Mouse (Mus musculus) hindlimb bud, embryonic 11.5 days (tissue): ENCODE data around the gene Gm973.

ENCODE experiments used
- DNase-seq: peaks from one replicate; pipeline ENCODE4 v3.0.0-alpha.2; 2012; ENCODE audit warnings: low read depth, low spot score; ENCODE audit errors: extremely low spot score

The Gm973 gene

GRCm38 (mm10) chr1:59580131-59580751 lies 64.2 kb downstream of the Gm973 start:
- DNase-seq, result no peak

DNA sequence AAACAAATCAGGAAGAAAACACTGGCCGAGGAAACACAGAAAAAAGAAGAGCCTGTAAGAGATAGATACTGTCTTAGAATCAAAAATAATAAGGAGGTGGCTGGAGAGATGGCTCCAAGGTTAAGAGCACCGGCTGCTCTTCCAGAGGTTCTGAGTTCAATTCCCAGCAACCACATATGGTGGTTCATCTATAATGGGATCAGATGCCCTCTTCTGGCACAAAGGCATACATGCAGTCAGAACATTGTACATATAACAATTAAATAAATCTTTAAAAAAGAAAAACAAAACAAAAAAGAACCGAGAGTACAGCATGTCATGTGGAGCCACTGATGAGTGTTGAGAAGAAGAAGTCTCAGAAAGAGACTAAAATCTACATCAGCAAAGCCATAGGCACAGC lies 64.8 kb downstream of the Gm973 start:
- DNase-seq, result no peak

DNA sequence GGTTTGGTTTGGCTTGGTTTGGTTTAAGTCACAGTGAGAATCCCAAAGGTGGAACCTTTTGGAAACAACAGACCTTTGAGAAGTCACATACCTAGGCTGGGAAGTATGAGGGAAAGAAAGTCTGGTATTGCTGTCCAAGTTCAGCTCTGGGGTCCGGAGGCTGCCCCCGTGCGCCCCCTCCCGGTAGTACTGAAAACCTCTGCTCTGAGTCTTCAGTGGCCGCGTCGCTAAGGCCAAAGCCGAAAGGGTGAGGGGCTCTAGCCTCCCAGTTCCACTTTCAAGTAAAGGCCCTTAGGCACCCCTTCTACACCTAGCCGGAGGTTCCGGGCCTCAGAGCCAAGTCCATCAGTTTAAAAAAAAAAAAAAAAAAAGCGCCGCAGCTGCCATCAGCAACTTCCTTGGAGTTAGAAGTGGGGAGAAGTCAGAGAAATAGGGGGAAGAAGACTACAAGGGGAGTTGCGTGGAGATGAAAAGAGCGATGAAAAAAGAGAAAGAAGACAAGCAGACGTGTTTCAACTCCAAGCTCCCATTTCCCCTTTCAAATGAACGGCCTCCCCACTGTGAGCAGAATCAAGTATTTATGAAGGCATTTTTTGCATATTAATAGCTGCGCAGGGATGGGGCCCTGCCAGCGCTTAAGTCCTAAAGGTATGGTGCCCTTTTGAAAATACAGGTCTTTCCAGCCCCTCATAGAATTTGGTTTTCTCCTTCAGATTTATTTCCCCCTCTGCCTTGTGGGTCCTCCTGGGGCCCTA lies 68.8 kb downstream of the Gm973 start:
- DNase-seq, result no peak

GRCm38 (mm10) chr1:59589271-59589670 lies 73.2 kb downstream of the Gm973 start:
- no peak for DNase-seq

DNA sequence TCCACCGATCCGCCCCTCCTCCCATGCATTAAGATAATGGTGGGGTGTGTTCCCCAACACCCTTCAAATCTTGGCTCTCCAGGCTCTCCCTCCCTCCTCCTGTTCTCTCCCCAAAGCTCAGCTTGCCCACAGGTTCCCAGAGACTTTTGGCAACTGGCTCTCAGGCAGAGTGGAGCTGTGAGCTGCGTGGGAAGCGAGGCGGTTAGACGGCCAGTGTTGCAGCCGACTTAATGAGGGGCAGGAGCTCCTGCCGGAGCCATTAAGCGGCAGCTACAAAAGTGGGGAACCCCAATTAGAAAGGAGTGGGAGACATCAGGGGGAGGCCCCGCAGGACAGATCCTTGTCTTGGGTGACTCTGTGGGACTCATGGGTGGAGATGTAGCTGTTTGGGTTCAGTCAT lies 76.3 kb downstream of the Gm973 start:
- DNase-seq, result no peak

- no peak for DNase-seq
These were observed 76.8 kb downstream of the Gm973 start for GRCm38 (mm10) chr1:59592876-59593275.

DNA sequence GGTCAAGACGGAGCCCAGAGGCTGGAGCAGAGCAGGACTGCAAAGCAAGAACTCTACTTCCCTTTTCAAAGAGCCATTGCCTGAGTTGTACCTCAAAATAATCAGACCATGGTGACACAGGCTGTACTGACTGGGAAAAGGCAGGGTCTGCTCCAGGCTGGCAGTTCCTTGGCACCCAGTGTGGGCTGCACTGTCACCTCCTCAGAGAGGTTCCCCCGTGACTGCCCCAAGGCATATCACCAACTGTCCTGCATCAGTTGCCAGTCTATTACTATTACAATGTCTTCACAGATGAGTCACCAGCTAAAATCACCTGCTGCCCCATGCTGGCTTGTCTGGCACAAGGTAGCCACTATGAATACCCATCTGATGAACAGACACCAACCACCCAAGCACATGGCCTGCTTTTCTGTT lies 77.6 kb downstream of the Gm973 start:
- no peak for DNase-seq

DNA sequence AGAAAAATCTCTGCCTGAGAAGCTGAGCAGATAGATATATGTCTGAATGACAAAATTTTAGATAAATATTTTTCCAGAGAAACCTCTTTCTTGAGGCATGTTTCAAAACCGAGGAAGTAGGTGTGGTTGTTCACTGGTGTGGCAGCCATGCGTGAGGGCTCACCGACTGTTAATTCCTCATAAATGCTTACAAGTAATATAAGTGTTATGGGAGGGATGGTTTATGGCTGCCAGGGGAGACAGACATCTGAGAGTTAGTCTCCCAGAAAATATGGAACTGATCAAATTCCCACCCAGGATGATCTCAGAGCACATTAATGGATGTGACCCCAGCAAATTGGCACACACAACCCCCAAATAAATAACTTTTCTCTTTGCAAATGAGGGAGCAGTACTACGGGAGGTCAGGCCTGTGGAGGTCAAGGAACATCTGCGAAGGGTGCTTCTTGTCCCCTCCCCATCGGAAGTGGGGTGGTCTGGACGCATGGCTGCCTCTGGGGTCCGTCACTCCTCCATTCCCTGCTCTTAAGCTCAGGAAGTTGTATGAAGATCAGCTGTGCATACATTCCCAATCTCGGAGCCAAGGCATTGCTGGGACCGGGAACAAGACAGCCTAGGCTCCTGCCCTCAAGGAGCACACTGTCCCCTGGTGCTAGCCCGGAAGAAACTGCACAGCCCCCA lies 78.7 kb downstream of the Gm973 start:
- no peak for DNase-seq

DNA sequence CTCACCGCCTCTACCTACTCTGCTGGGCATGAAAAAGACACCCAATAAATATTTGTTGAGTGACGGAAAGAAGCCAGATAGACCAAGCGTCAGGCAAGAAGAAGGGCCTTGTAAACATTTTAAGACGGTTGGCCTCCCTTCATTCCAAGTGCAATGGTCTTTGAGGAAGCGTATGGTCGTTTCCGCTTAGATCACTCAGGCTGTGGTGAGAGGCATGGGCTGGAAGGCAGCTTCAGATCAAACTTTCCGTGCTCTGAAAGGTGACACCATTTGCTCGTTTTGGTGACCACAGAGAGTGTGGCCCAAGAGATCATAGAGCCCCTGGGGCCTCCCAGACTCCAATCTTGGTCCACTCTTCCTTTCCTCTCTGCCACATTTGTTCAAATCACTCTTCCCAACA lies 79.5 kb downstream of the Gm973 start:
- no peak for DNase-seq

DNA sequence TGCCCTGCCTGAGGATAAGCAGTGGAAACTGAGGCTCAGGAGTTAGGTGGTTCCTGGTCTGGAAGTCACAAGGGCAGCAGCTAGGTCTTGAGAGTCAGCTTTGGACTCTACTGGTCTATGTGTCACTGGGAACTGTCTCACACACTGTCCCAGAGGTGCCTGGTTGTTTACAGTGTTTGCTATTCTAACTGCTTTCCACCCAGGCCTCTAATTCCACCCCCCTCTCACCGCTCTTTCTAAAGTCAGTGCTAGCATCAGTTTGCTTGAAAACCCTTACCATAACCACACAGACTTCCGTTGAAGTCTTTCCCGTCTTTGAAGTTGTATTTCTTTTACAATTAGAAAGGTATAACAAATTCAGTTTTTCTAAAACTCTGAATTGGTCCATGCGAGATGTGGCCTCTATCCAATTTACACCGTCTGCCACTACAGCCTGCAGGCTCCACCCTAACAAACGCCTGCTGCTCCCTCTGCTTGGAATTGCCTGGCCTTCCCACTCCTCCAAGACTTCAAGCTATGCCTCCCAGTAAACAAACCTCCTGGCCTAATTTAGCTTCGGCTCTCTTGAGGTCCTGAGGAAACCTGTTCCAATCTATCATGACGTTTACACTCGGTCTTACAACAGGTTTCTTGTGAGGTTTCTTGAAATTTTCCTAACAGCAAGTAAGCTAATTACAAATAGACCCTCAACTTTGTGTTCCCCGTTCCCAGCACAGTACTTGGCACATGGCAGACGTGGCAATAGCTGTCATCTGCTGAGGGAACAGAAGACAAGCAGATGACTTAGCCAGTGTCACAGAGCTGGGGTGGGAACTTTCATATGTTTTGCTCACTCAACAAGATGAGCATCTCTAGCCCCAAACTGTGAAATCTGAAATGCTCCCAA lies 86.7 kb downstream of the Gm973 start:
- DNase-seq, result no peak

DNA sequence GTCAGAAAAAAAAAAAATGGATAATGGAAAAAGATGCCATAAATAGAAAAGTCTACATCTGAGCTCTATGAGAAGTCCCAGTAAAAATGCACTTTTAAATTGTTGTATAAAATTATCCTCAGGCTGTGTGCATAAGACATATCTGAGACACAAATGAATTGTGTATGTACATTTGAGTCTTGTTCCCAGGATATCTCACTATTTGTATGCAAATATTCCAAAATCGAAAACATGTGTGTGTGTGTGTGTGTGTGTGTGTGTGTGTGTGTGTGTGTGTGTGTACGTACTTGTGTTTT lies 87.3 kb downstream of the Gm973 start:
- DNase-seq, result no peak

- DNase-seq, result no peak
These were observed 87.8 kb downstream of the Gm973 start for GRCm38 (mm10) chr1:59603893-59604292.

DNA sequence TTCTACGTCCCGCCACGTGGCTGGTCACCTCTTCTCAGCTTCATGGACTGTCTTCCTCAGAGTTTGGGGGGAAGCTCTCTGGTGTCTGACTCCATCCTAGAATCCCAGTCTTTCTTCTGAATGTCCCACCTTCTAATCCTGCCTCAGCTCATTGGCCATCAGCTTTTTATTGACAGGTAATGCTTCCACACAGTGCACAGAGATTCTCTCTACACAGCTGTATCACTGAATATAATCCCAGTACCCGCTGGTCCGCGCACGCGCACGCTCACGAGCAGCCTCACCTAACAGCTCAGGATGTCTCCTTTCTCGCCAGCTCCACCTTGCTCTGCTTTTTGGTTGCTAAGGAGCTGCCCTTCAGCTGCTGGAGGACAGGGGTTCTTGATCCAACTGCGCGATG lies 90.4 kb downstream of the Gm973 start:
- DNase-seq, result no peak

- DNase-seq, result no peak
These were observed 91.0 kb downstream of the Gm973 start for GRCm38 (mm10) chr1:59607071-59607470.

DNA sequence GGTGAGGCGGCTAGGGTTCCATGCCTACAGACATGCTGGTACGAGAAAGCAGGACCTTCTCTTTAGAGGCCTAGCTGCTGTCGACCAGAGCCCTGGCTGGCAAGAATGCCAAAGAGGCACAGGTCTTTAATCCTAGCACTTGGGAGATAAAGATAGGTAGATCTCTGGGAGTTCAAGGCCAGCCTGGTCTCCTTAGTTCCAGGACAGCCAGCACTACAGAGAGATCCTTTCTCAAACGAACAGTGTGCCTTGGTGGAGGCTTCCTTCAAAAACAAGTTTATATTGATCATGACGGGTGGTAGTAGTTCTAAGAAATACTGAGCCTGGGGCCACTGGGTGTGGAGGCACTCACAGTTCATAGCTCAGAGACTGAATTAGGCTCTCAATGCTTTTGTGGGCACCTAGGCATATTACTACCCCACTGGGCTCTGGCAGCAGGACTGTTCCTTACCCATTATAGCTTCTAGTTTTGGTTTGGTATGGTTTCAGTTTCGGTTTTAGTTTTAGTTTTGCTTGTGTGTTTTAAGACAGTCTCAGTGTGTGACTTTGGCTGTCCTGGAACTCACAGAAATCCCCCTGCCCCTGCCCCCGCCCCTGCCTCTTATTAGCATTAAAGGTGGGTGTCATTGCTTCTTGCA lies 92.2 kb downstream of the Gm973 start:
- no peak for DNase-seq

DNA sequence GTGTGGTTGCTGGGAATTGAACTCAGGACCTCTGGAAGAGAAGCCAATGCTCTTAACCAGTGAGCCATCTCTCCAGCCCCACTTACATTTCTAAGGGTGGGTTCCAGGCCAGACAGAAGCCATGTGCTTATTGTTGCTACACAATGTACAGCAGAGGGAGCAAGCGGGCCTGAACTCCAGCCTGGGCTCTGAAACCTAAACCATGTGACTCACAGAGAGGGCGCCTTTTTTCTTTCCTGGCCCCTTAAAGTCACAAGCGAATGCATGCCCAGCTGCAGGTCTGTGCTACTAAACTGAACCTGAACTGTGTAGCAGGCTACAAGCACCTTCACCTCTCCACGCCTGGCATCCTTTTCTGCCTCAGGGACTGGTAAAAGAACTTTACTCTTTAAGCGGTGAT lies 92.9 kb downstream of the Gm973 start:
- no peak for DNase-seq

GRCm38 (mm10) chr1:59609458-59609857 lies 93.4 kb downstream of the Gm973 start:
- no peak for DNase-seq

DNA sequence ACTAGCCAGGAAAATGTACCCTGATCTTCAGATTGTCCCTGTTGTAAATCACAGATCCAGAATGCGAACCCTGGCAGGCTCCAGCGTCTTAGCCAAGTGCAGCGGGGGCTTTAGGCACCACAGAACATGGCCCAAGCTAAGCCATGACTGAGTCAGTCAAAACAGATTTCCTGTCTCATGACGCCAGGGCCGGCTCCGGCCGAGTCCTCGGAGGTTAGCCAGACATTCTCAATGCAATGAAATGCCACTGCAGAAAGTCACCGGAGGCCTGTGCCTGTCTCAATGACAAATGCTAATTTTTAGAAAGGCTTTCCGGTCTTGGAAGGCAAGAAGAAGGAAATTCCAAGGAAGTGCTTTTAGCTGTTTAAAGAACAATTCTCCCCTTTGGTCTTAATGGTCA lies 93.8 kb downstream of the Gm973 start:
- no peak for DNase-seq

- DNase-seq, result no peak
These were observed 94.9 kb downstream of the Gm973 start for GRCm38 (mm10) chr1:59610929-59611328.

- no peak for DNase-seq
These were observed 97.7 kb downstream of the Gm973 start for GRCm38 (mm10) chr1:59613795-59614194.

- DNase-seq, result no peak
These were observed 99.0 kb downstream of the Gm973 start for GRCm38 (mm10) chr1:59615021-59615420.
